Mouse (Mus musculus): ENCODE measurements around the gene Asdurf. TPM values are rescaled to one million over a fixed set of nuclear protein-coding genes. Genes with fewer than 3 reads are reported as not detected.

The Asdurf gene
- polyA plus RNA-seq, 1 experiment: not detected

- Histone ChIP-seq H3K4me3 (ENCODE audit: insufficient read depth, low read length) (no peak overlapping the region), H3K4me1 (ENCODE audit: control insufficient read depth, insufficient read depth, low read length) (no peaks in the 10 kb centered on the region), H3K27ac (ENCODE audit: insufficient read depth, low read depth, low read length) (no peak overlapping the region)
- TF ChIP-seq CTCF (IDR thresholded peaks at IDR 0.05; ENCODE audit: low read depth, low read length) (no peak), POLR2A (IDR thresholded peaks at IDR 0.05; ENCODE audit: borderline replicate concordance, low read depth, low read length) (no peak)
These were observed 27.5 kb downstream of the Asdurf start for GRCm38 (mm10) chr1:53324827-53325494.

GRCm38 (mm10) chr1:53324277-53324676 lies 28.1 kb downstream of the Asdurf start:
- H3K4me3 ChIP-seq (ENCODE audit: insufficient read depth, low read length): no peak overlapping the region
- no peaks in the 10 kb centered on the region for H3K4me1 ChIP-seq (ENCODE audit: control insufficient read depth, insufficient read depth, low read length)
- H3K27ac ChIP-seq (ENCODE audit: insufficient read depth, low read depth, low read length): no peak overlapping the region
- TF ChIP-seq CTCF (IDR thresholded peaks at IDR 0.05; ENCODE audit: low read depth, low read length) (no peak), POLR2A (IDR thresholded peaks at IDR 0.05; ENCODE audit: borderline replicate concordance, low read depth, low read length) (no peak)

DNA sequence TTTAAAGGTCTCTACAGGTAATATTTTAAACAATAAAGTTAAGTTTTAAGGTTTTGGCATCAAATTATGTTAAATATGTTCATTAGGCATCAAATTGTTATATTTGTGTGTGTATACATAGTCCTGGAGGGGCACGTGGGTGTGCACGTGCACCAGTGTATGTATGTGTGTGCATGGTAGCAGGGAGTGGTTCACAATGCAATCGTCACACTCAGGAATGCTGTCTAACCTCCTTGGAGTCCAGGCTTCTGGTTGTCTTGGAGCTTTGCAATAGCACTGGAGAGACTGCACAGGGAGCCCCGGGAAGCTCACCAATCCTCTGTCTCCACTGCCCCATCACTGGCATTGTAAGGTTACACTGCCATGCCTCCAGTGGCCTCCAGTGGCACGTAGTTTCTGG lies 29.2 kb downstream of the Asdurf start:
- Histone ChIP-seq H3K27ac (ENCODE audit: insufficient read depth, low read depth, low read length) (no peak overlapping the region), H3K4me3 (ENCODE audit: insufficient read depth, low read length) (no peak overlapping the region), H3K4me1 (ENCODE audit: control insufficient read depth, insufficient read depth, low read length) (no peaks in the 10 kb centered on the region)
- TF ChIP-seq CTCF (IDR thresholded peaks at IDR 0.05; ENCODE audit: low read depth, low read length): no peak
- TF ChIP-seq POLR2A (IDR thresholded peaks at IDR 0.05; ENCODE audit: borderline replicate concordance, low read depth, low read length): no peak

DNA sequence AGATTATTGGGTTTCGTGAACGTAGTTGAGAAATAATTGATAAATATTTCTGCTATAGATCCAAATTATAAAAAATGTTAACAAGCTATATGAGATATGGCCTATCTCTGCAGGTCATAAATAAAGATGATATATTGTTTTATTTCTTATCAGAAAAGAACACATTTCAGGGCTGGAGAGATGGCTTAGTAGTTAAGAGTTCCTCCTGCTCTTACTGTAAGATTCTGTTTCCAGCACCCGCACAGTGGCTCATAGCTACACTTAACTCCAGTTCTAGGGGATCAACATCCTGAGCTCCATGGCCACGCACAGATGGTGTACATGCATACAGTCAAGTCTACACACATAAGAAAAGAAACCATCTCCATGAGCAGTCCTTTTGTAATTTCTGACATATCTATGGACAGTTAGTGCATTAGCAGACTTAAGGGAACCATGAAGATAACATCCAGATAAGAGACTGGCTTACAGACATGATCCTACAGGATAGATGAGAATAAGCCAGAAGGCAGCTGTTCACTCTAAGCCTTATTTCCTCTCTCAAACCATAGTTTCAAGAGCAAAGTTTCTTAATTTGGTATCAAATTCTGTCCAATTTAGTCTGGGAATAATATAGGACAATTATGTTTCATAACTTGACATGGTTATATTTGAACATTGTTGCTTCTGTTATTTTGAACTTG lies 30.6 kb downstream of the Asdurf start:
- Histone ChIP-seq H3K4me1 (ENCODE audit: control insufficient read depth, insufficient read depth, low read length) (no peaks in the 10 kb centered on the region), H3K27ac (ENCODE audit: insufficient read depth, low read depth, low read length) (no peak overlapping the region), H3K4me3 (ENCODE audit: insufficient read depth, low read length) (no peak overlapping the region)
- no peak for TF ChIP-seq CTCF (IDR thresholded peaks at IDR 0.05; ENCODE audit: low read depth, low read length)
- no peak for TF ChIP-seq POLR2A (IDR thresholded peaks at IDR 0.05; ENCODE audit: borderline replicate concordance, low read depth, low read length)

GRCm38 (mm10) chr1:53312989-53313967 lies 39.1 kb downstream of the Asdurf start, which contains the start of gene Osgepl1:
TSS of gene Osgepl1 (plus strand) at chr1:53313624.
- no peaks in the 10 kb centered on the region for H3K4me1 ChIP-seq (ENCODE audit: control insufficient read depth, insufficient read depth, low read length)
- TF ChIP-seq CTCF (IDR thresholded peaks at IDR 0.05; ENCODE audit: low read depth, low read length): no peak
- TF ChIP-seq POLR2A (IDR thresholded peaks at IDR 0.05; ENCODE audit: borderline replicate concordance, low read depth, low read length): no peak
- H3K4me3 ChIP-seq (ENCODE audit: insufficient read depth, low read length): peak within 1 kb of the TSS; percentile 82

DNA sequence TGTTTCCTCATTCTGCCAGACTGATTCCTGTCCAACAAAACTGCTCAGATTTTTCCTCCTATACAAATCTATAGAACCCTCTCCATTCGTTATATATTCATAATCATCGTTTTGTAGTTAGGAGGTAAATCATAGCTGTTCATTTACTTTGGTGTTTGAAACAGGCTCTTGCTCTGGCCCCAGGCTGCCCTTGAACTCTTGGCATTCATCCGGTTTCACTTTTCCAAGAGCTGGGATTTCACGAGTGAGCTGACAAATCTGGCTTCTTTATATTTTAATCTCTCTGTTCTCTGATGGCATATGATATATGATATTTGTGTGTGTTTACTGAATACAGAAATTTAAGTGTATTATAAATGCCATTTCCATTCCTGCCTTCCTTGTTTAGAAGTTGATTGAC lies 51.9 kb downstream of the Asdurf start:
- H3K27ac ChIP-seq (ENCODE audit: insufficient read depth, low read depth, low read length): no peak overlapping the region
- H3K4me3 ChIP-seq (ENCODE audit: insufficient read depth, low read length): no peak overlapping the region
- TF ChIP-seq POLR2A (IDR thresholded peaks at IDR 0.05; ENCODE audit: borderline replicate concordance, low read depth, low read length): no peak
- TF ChIP-seq CTCF (IDR thresholded peaks at IDR 0.05; ENCODE audit: low read depth, low read length): no peak
- H3K4me1 ChIP-seq (ENCODE audit: control insufficient read depth, insufficient read depth, low read length): peaks cover 2% of the 10 kb centered on the region; the same call in 1 of the 2 replicates

More at GRCm38 (mm10) chr1:53312989-53313967, 39.1 kb downstream of the Asdurf start, which contains the start of gene Osgepl1:
- peak within 1 kb of the TSS; percentile 39 for H3K27ac ChIP-seq (ENCODE audit: insufficient read depth, low read depth, low read length)

Other genes with a start within 250 kb of the Asdurf start
- not detected in 2 replicates for gene 1700019A02Rik, start 165.0 kb downstream of the Asdurf start, polyA plus RNA-seq (2012; ENCODE audit: insufficient read depth, insufficient read length, missing spikeins)
- gene Pms1, start 55.6 kb downstream of the Asdurf start, polyA plus RNA-seq (2012; ENCODE audit: insufficient read depth, insufficient read length, missing spikeins): 4.8 and 5.2 TPM in 2 replicates
- gene Ormdl1, start 55.5 kb downstream of the Asdurf start, polyA plus RNA-seq (2012; ENCODE audit: insufficient read depth, insufficient read length, missing spikeins): 27.5 and 33.3 TPM in 2 replicates
- gene Gm28778, start 55.5 kb downstream of the Asdurf start, polyA plus RNA-seq (2012; ENCODE audit: insufficient read depth, insufficient read length, missing spikeins): not detected in 2 replicates
- 6.9 and 9.4 TPM in 2 replicates for gene Osgepl1, start 39.0 kb downstream of the Asdurf start, polyA plus RNA-seq (2012; ENCODE audit: insufficient read depth, insufficient read length, missing spikeins)
- gene Gm28551, start within 50 bp of the Asdurf start, polyA plus RNA-seq (2012; ENCODE audit: insufficient read depth, insufficient read length, missing spikeins): not detected in 2 replicates
- 56.5 and 70.1 TPM in 2 replicates for gene Asnsd1, start 133 bp upstream of the Asdurf start, polyA plus RNA-seq (2012; ENCODE audit: insufficient read depth, insufficient read length, missing spikeins)

Measured in bone marrow macrophage, adult 2 months (primary cell).